Mouse (Mus musculus): Measurements from ENCODE around the gene Olfr463. TPM values are rescaled to one million over a fixed set of nuclear protein-coding genes. Genes with fewer than 3 reads are reported as not detected.
"Not testable (repeated sequence)": the region's sequence is repeated elsewhere in the genome, so short reads cannot be mapped to it uniquely, and the experiment has no call there.

The Olfr463 gene
- polyA plus RNA-seq, 1 experiment from 2014 or later = not detected

- H3K36me3 ChIP-seq = no peaks in the 10 kb centered on the region
- H3K9me3 ChIP-seq = no peaks in the 10 kb centered on the region
- no peak for DNase-seq (ENCODE audit: low spot score)
- no peaks in the 10 kb centered on the region for H3K27me3 ChIP-seq (ENCODE audit: insufficient read depth, poor library complexity, severe bottlenecking)
- H3K27ac ChIP-seq = no peak overlapping the region
- 0 out of 2 replicates have a peak, but pooled peaks cover 5% of the 10 kb centered on the region for H3K4me1 ChIP-seq (replicated peaks)
- no peak overlapping the region for H3K4me3 ChIP-seq
- WGBS = 68% methylated on average over 8 of the region's 8 CpGs
These were observed 25.4 kb downstream of the Olfr463 start for GRCm38 (mm10) chr11:87871766-87872165.

- no peak for DNase-seq (ENCODE audit: low spot score)
- WGBS = 66% methylated on average over 2 of the region's 2 CpGs
These were observed 27.1 kb downstream of the Olfr463 start for GRCm38 (mm10) chr11:87870096-87870495.

GRCm38 (mm10) chr11:87866891-87867290 is 30.3 kb downstream of the Olfr463 start:
- H3K9me3 ChIP-seq; DNase-seq (ENCODE audit: low spot score); H3K27me3 ChIP-seq (ENCODE audit: insufficient read depth, poor library complexity, severe bottlenecking); H3K4me1 ChIP-seq (replicated peaks); H3K27ac ChIP-seq; H3K4me3 ChIP-seq: not testable (repeated sequence)
- peaks cover 22% of the 10 kb centered on the region for H3K36me3 ChIP-seq
- 77% methylated on average over 1 of the region's 2 CpGs for WGBS

More at GRCm38 (mm10) chr11:87870096-87870495, 27.1 kb downstream of the Olfr463 start:
- no peak overlapping the region for H3K4me3 ChIP-seq
- no peaks in the 10 kb centered on the region for H3K9me3 ChIP-seq
- H3K27ac ChIP-seq = no peak overlapping the region
- no peaks in the 10 kb centered on the region for H3K27me3 ChIP-seq (ENCODE audit: insufficient read depth, poor library complexity, severe bottlenecking)
- H3K36me3 ChIP-seq = no peaks in the 10 kb centered on the region
- 0 out of 2 replicates have a peak, but pooled peaks cover 5% of the 10 kb centered on the region for H3K4me1 ChIP-seq (replicated peaks)

GRCm38 (mm10) chr11:87862805-87863204 is 34.4 kb downstream of the Olfr463 start:
- Histone ChIP-seq H3K9me3 (no peaks in the 10 kb centered on the region), H3K27ac (no peak overlapping the region), H3K27me3 (ENCODE audit: insufficient read depth, poor library complexity, severe bottlenecking) (no peaks in the 10 kb centered on the region), H3K4me3 (no peak overlapping the region), H3K36me3 (peaks cover 59% of the 10 kb centered on the region), H3K4me1 (replicated peaks) (peaks cover 11% of the 10 kb centered on the region)
- no peak for DNase-seq (ENCODE audit: low spot score)
- WGBS = 91% methylated on average over 13 of the region's 13 CpGs

GRCm38 (mm10) chr11:87860426-87860825 is 36.8 kb downstream of the Olfr463 start:
- peaks cover 81% of the 10 kb centered on the region for H3K36me3 ChIP-seq
- H3K27ac ChIP-seq = no peak overlapping the region
- no peaks in the 10 kb centered on the region for H3K27me3 ChIP-seq (ENCODE audit: insufficient read depth, poor library complexity, severe bottlenecking)
- 62% methylated on average over 9 of the region's 9 CpGs for WGBS
- H3K4me1 ChIP-seq (replicated peaks) = peaks cover 11% of the 10 kb centered on the region
- no peak for DNase-seq (ENCODE audit: low spot score)
- H3K9me3 ChIP-seq = no peaks in the 10 kb centered on the region
- no peak overlapping the region for H3K4me3 ChIP-seq

- no peak overlapping the region for H3K4me3 ChIP-seq
- DNase-seq (ENCODE audit: low spot score) = no peak
- no peak overlapping the region for H3K27ac ChIP-seq
- WGBS = 90% methylated on average over 11 of the region's 11 CpGs
- peaks cover 80% of the 10 kb centered on the region for H3K36me3 ChIP-seq
- no peaks in the 10 kb centered on the region for H3K9me3 ChIP-seq
- H3K4me1 ChIP-seq (replicated peaks) = peaks cover 11% of the 10 kb centered on the region
- no peaks in the 10 kb centered on the region for H3K27me3 ChIP-seq (ENCODE audit: insufficient read depth, poor library complexity, severe bottlenecking)
These were observed 37.9 kb downstream of the Olfr463 start for GRCm38 (mm10) chr11:87859273-87859672.

GRCm38 (mm10) chr11:87854550-87854949 is 42.6 kb downstream of the Olfr463 start:
- no peak for DNase-seq (ENCODE audit: low spot score)
- no peaks in the 10 kb centered on the region for H3K27me3 ChIP-seq (ENCODE audit: insufficient read depth, poor library complexity, severe bottlenecking)
- H3K4me3 ChIP-seq = no peak overlapping the region
- no peaks in the 10 kb centered on the region for H3K9me3 ChIP-seq
- peaks cover 36% of the 10 kb centered on the region for H3K36me3 ChIP-seq
- H3K4me1 ChIP-seq (replicated peaks) = peaks cover 14% of the 10 kb centered on the region
- WGBS = 89% methylated on average over 7 of the region's 7 CpGs
- H3K27ac ChIP-seq = no peak overlapping the region

GRCm38 (mm10) chr11:87853597-87853954 is 43.6 kb downstream of the Olfr463 start:
- Histone ChIP-seq H3K36me3 (peaks cover 30% of the 10 kb centered on the region), H3K9me3 (no peaks in the 10 kb centered on the region), H3K4me1 (replicated peaks) (peaks cover 14% of the 10 kb centered on the region), H3K27ac (peak overlapping the region; percentile 87), H3K27me3 (ENCODE audit: insufficient read depth, poor library complexity, severe bottlenecking) (no peaks in the 10 kb centered on the region), H3K4me3 (peak overlapping the region; percentile 60)
- no peak for DNase-seq (ENCODE audit: low spot score)
- WGBS = 40% methylated on average over 8 of the region's 8 CpGs

- H3K4me3 ChIP-seq = peak within 1 kb of the TSS; percentile 60
- peak; percentile 95 for DNase-seq (ENCODE audit: low spot score)
- H3K36me3 ChIP-seq = peaks cover 23% of the 10 kb centered on the region
- H3K4me1 ChIP-seq (replicated peaks) = peaks cover 14% of the 10 kb centered on the region
- H3K27me3 ChIP-seq (ENCODE audit: insufficient read depth, poor library complexity, severe bottlenecking) = no peaks in the 10 kb centered on the region
- no peaks in the 10 kb centered on the region for H3K9me3 ChIP-seq
- H3K27ac ChIP-seq = peak within 1 kb of the TSS; percentile 87
- WGBS = 5% methylated on average over 40 of the region's 40 CpGs
These were observed 44.2 kb downstream of the Olfr463 start, which contains the start of gene Mks1 for GRCm38 (mm10) chr11:87852690-87853596. Gene Mks1, plus strand, starts transcription at chr11:87853215.

- WGBS = 83% methylated on average over 6 of the region's 6 CpGs
- Histone ChIP-seq H3K4me1 (replicated peaks) (peaks cover 4% of the 10 kb centered on the region), H3K27ac (no peak overlapping the region), H3K27me3 (ENCODE audit: insufficient read depth, poor library complexity, severe bottlenecking) (no peaks in the 10 kb centered on the region), H3K36me3 (no peaks in the 10 kb centered on the region), H3K4me3 (no peak overlapping the region), H3K9me3 (no peaks in the 10 kb centered on the region)
- peak; percentile 7 for DNase-seq (ENCODE audit: low spot score)
These were observed 49.3 kb downstream of the Olfr463 start for GRCm38 (mm10) chr11:87847884-87848283.

- H3K27me3 ChIP-seq (ENCODE audit: insufficient read depth, poor library complexity, severe bottlenecking) = no peaks in the 10 kb centered on the region
- H3K4me3 ChIP-seq = no peak overlapping the region
- H3K9me3 ChIP-seq = no peaks in the 10 kb centered on the region
- 85% methylated on average over 12 of the region's 12 CpGs for WGBS
- H3K4me1 ChIP-seq (replicated peaks) = no peaks in the 10 kb centered on the region
- no peak for DNase-seq (ENCODE audit: low spot score)
- H3K27ac ChIP-seq = no peak overlapping the region
- no peaks in the 10 kb centered on the region for H3K36me3 ChIP-seq
These were observed 50.1 kb downstream of the Olfr463 start for GRCm38 (mm10) chr11:87846968-87847600.

Data from hindbrain, embryonic 10.5 days (tissue).